Mouse (Mus musculus) gastrocnemius, adult 18-20 months (tissue): ENCODE results near the gene Ahdc1. TPM values are rescaled to one million over a fixed set of nuclear protein-coding genes. Genes with fewer than 3 reads are reported as not detected.
A peak's percentile ranks its signal among the peaks of the same experiment; 100 is the strongest.

Experiments used
- DNase-seq: peaks from one replicate; pipeline ENCODE4 v3.0.0; 2021; ENCODE audit warnings: low spot score
- total RNA-seq, 2 experiments: library from RNA; stranded (reverse); gene quantifications; 2 replicates each; pipeline ENCODE4 v1.2.3; 2021

Gene Ahdc1
- total RNA-seq, 2 experiments from 2014 or later: 40.6 to 41.6 TPM

DNA sequence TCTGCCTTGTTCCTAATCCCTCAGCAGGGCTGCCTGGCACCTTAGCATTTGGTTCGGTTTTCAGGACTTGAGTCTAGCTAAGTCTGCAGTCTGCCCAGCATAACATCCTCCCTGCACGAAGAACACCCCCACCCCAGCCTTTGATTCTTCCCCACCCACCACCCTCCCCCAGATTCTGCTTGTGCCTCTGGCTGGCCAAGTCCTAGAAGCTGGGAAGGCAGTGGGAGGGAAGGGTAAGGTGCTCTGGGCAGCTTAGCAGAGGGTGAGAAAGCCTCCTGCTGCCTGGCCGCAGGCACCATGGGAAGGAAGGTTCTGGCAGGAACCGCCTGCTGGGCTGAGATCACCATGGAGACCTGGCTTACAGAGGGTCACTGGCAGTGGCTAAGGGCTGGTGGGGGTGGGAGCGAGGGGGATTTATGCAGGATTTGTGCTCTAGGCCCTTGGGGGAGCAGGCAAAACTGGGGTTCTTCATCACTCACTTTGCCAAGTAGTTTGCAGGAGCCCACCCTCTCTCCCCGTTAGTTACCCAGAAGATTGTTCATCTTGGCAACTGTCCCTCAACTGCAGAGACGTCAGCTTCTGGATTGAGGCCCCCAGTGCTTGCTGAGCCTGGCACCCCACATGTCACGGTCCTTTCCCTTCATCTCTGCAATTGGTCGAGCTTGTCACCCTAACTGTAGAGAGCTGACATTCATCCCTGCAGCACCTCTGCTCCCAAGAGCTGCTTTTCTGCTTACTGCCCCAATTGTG, 63.2 kb downstream of the Ahdc1 start:
- no peak for DNase-seq

- DNase-seq: peak; percentile 60
These were observed 64.0 kb downstream of the Ahdc1 start for GRCm38 (mm10) chr4:133074894-133075572.

GRCm38 (mm10) chr4:133078947-133079346, 67.9 kb downstream of the Ahdc1 start:
- DNase-seq: no peak

GRCm38 (mm10) chr4:133079416-133080113, 68.5 kb downstream of the Ahdc1 start:
- no peak for DNase-seq

- peak; percentile 64 for DNase-seq
These were observed 69.8 kb downstream of the Ahdc1 start for GRCm38 (mm10) chr4:133080862-133081261.

DNA sequence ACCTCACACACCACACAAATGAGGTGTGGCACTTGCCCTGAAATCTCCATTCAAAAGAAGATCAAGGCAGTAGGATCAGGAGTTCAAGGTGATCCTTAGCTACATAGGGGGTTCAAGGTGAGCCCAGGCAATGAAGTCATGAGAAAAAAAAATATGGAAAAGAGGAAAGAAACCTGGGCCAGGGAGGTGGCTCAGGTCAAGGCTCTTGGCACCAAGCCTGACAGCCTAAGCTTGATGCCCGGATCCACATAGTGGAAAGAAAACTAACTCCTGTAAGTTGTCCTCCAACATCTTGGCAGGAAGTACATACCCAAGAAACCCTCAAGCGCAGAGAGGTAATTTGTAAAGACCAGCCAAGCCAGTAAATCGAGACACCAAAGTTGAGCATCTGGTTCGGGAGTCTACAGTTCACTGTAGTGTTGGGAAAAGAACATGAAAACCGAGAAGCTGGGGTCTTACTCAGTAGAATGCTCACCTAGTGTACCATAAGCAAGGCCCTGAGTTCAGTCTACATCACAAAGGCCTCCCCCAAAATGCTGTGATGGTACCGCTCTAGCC, 71.2 kb downstream of the Ahdc1 start:
- DNase-seq: no peak

GRCm38 (mm10) chr4:133083991-133084861, 73.2 kb downstream of the Ahdc1 start:
- peak; percentile 89 for DNase-seq

- no peak for DNase-seq
These were observed 74.1 kb downstream of the Ahdc1 start for GRCm38 (mm10) chr4:133085011-133085782.

DNA sequence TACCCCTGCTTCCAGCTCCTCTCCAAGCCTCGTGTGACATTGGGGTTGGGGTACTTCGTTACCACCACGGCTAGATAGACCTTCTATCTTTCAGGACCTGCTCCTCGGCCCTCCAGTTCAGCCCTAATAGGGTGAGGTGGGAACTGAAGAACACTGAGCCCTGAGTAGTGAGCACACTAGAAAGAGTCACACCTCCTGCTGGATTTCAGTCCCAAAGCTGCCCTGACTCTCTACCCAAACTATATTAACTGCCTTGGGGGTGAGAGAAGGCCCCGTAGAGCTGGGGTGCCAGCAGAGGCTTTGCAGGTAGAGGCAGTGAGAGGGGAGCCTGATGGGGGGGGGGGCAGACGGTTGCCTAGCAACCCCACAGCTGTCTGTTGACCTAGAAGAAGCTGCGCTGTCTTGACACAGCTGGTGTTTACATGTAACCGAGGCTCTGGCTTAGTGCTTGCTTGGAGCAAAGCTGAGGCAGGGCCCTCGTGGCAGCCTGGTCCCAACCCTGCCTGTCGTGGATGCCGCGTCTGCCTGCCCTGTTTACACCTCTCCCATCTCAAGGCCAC, 74.8 kb downstream of the Ahdc1 start:
- DNase-seq: no peak

- DNase-seq: no peak
These were observed 76.2 kb downstream of the Ahdc1 start for GRCm38 (mm10) chr4:133087177-133087714.

- peak; percentile 59 for DNase-seq
These were observed 76.8 kb downstream of the Ahdc1 start for GRCm38 (mm10) chr4:133087835-133088234.

GRCm38 (mm10) chr4:133089319-133089718, 78.3 kb downstream of the Ahdc1 start:
- DNase-seq: no peak

DNA sequence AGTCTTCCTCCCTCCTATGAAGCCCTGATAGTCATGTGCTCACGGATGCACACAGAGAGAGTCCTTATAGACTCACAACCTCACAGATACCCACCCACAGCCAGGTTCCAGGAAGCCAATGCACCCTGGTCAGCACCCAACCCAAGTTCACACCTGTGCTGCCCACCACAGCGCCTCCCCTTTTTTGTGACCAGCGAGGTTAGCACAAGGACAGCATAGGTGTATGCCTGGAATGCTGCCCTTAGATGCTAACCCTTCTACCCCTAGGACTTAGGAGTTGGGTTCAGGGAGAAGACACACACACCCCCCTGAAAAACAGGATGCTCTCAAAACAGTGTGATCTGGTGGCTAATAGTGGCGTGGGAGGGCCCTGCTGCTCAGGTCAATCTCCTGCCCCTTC, 78.7 kb downstream of the Ahdc1 start:
- no peak for DNase-seq

GRCm38 (mm10) chr4:133090276-133090719, 79.2 kb downstream of the Ahdc1 start:
- DNase-seq: no peak

- no peak for DNase-seq
These were observed 79.8 kb downstream of the Ahdc1 start for GRCm38 (mm10) chr4:133090720-133091458.

DNA sequence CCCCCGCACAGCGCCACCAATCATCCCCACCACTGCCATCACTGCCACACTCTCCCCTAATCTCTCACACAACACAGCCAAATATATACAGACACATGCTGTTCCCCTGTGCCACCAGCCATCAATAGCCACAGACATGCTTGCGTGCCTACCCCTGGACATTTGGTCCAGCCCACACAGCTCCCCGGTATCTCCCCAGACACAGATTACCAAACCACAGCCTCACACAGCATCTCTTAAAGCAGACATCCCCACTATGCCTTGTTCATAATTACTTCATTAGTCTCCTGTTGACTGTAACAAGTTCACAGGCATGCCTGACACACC, 80.4 kb downstream of the Ahdc1 start:
- no peak for DNase-seq

DNA sequence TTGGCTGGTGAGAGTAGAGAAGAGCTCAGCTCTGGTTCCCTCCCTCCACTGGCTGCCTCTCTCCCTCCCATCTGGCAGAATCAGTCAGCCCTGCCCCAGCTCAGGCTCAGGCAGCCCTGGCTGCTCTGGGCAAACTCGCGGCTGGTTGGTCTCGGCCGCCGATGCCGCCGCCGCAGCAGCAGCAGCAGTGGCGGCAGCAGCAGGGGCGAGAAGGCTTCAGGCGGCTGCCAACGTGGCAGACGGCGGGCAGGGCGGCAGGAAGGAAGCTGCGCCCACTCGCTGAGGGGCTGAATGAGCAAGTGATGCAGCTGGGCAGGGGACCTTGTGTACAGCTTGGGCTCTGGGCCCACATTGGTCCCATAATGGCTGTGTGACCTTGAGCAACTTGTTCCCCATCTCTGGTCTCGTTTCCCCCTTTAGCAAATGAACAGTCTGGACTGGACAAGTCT, 81.4 kb downstream of the Ahdc1 start:
- DNase-seq: no peak

- no peak for DNase-seq
These were observed 82.0 kb downstream of the Ahdc1 start for GRCm38 (mm10) chr4:133093056-133093455.

- no peak for DNase-seq
These were observed 82.5 kb downstream of the Ahdc1 start for GRCm38 (mm10) chr4:133093481-133094033.
